Mouse (Mus musculus): ENCODE measurements around the gene Fam221a. TPM values are rescaled to one million over a fixed set of nuclear protein-coding genes. Genes with fewer than 3 reads are reported as not detected.

Fam221a gene
- total and polyA plus RNA-seq, 3 experiments, result 0.08 TPM; not detected in 2

DNA sequence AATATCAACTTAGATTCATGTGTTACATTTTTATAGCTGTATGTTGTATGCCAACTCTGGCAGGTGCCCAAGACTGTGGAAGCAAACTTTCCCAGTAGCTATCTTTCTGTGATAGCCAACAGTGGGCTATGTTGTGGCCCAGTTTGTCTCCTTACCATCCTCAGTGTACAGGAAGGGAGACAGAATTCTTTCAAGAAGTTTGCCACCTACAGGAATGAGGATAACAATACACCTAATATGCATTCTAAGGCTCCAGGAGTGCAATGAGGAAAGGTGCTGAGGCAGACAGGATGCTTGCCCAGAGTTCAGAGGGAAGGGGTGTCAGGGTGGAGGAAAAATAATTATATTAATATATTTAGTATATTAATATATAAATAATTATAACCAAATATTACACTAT is 7.1 kb upstream of the Fam221a start:
- DNase-seq (ENCODE audit: low read depth, low spot score), result peak; percentile 9
- no peak overlapping the region for H3K27ac ChIP-seq (ENCODE audit: control insufficient read depth, low read depth, low read length)
- H3K36me3 ChIP-seq (ENCODE audit: control insufficient read depth in 1 of 2, insufficient read depth in 2 of 2, low read length in 2 of 2), result no peaks in the 10 kb centered on the region
- no peaks in the 10 kb centered on the region for H3K79me2 ChIP-seq (ENCODE audit: control insufficient read depth, insufficient read depth, low read length, poor library complexity)
- TF ChIP-seq TCF12 (IDR thresholded peaks at IDR 0.05; ENCODE audit: low read depth, low read length), result no peak
- TF ChIP-seq ZMIZ1 (IDR thresholded peaks at IDR 0.05; ENCODE audit: low read depth, low read length), result no peak
- TF ChIP-seq USF1 (IDR thresholded peaks at IDR 0.05; ENCODE audit: low read depth, low read length), result no peak
- TF ChIP-seq BHLHE40 (IDR thresholded peaks at IDR 0.05; ENCODE audit: borderline replicate concordance, low read depth, low read length), result no peak
- no peak for TF ChIP-seq MYC (IDR thresholded peaks at IDR 0.05; ENCODE audit: low read depth, low read length)
- TF ChIP-seq CTCF (IDR thresholded peaks at IDR 0.05 in 2 of 3, conservative IDR thresholded peaks at IDR 0.05 in 1 of 3; ENCODE audit: control insufficient read depth in 1 of 3, insufficient read depth in 1 of 3, low read depth in 2 of 3, low read length in 3 of 3, poor library complexity in 1 of 3, severe bottlenecking in 1 of 3), result peak in 1 of 3 experiments; percentile 29; a peak in 2 of 6 replicates
- 0 out of 2 replicates have a peak, but pooled peaks have one; percentile 14 for TF ChIP-seq SMC3 (IDR thresholded peaks at IDR 0.05; ENCODE audit: low read depth, low read length)
- H3K9ac ChIP-seq (ENCODE audit: control insufficient read depth, low read depth, low read length, poor library complexity, severe bottlenecking), result no peak overlapping the region
- no peak overlapping the region for H3K4me3 ChIP-seq (ENCODE audit: control insufficient read depth in 1 of 2, insufficient read depth in 1 of 2, low read depth in 2 of 2, low read length in 2 of 2)
- no peaks in the 10 kb centered on the region; a peak in 1 of 4 replicates for H3K27me3 ChIP-seq (ENCODE audit: control insufficient read depth in 1 of 2, insufficient read depth in 2 of 2, low read length in 2 of 2)
- H3K4me1 ChIP-seq (ENCODE audit: control insufficient read depth in 1 of 2, insufficient read depth in 2 of 2, low read length in 2 of 2), result no peaks in the 10 kb centered on the region
- H3K9me3 ChIP-seq (replicated peaks; ENCODE audit: insufficient read depth, low read length), result no peaks in the 10 kb centered on the region

DNA sequence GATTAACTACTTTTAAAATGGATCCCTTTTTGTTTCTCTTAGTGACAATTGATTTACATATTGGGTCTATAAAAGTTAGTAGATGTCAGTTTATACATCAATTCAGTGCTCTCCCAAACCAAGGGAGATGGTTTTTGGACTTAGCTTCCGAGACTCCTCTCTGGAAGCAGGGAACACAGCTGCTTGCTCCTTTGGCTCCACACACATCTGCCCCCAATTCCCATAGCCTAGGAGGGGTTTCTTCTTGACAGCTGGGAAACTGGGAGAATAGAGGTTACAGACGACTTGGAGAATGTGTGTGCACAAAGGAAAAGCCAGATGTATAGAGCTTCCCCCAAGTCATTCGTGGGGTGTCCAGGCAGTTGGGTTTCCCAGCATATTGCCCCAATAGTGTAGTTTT is 673 bp downstream of the Fam221a start:
- no peaks in the 10 kb centered on the region; a peak in 1 of 4 replicates for H3K4me1 ChIP-seq (ENCODE audit: control insufficient read depth in 1 of 2, insufficient read depth in 2 of 2, low read length in 2 of 2)
- no peak for DNase-seq (ENCODE audit: low read depth, low spot score)
- TF ChIP-seq ZC3H11A (IDR thresholded peaks at IDR 0.05; ENCODE audit: low read depth, low read length) (no peak), RCOR1 (IDR thresholded peaks at IDR 0.05; ENCODE audit: low read depth, low read length) (no peak), KAT2A (conservative IDR thresholded peaks at IDR 0.05; ENCODE audit: low read depth, low read length) (no peak), POLR2A (IDR thresholded peaks at IDR 0.05; ENCODE audit: control insufficient read depth in 1 of 2, insufficient read depth in 1 of 2, low read depth in 1 of 2, low read length in 2 of 2, poor library complexity in 1 of 2) (no peak), ZKSCAN1 (IDR thresholded peaks at IDR 0.05; ENCODE audit: low read depth, low read length) (no peak), ZNF384 (IDR thresholded peaks at IDR 0.05; ENCODE audit: low read depth, low read length) (no peak), HCFC1 (IDR thresholded peaks at IDR 0.05; ENCODE audit: low read depth, low read length) (no peak), SIN3A (IDR thresholded peaks at IDR 0.05; ENCODE audit: low read length) (no peak), NELFE (IDR thresholded peaks at IDR 0.05; ENCODE audit: low read depth, low read length) (no peak), BHLHE40 (IDR thresholded peaks at IDR 0.05; ENCODE audit: borderline replicate concordance, low read depth, low read length) (no peak), CHD2 (IDR thresholded peaks at IDR 0.05; ENCODE audit: low read length) (no peak), MEF2A (IDR thresholded peaks at IDR 0.05; ENCODE audit: extremely low read depth, insufficient replicate concordance, low read depth, low read length, poor library complexity, severe bottlenecking) (no peak), USF2 (IDR thresholded peaks at IDR 0.05; ENCODE audit: borderline replicate concordance in 1 of 2, insufficient read depth in 1 of 2, low read depth in 1 of 2, low read length in 2 of 2) (no peak), GABPA (IDR thresholded peaks at IDR 0.05; ENCODE audit: low read depth, low read length) (no peak), ETS1 (IDR thresholded peaks at IDR 0.05; ENCODE audit: low read depth, low read length) (no peak), CTCF (IDR thresholded peaks at IDR 0.05 in 2 of 3, conservative IDR thresholded peaks at IDR 0.05 in 1 of 3; ENCODE audit: control insufficient read depth in 1 of 3, insufficient read depth in 1 of 3, low read depth in 2 of 3, low read length in 3 of 3, poor library complexity in 1 of 3, severe bottlenecking in 1 of 3) (no peak), POLR2AphosphoS5 (IDR thresholded peaks at IDR 0.05; ENCODE audit: borderline replicate concordance, low read depth, low read length) (no peak), GATA1 (IDR thresholded peaks at IDR 0.05; ENCODE audit: low read depth, low read length) (no peak), E2F4 (IDR thresholded peaks at IDR 0.05; ENCODE audit: borderline replicate concordance, low read depth, low read length) (no peak)
- H3K36me3 ChIP-seq (ENCODE audit: control insufficient read depth in 1 of 2, insufficient read depth in 2 of 2, low read length in 2 of 2), result no peaks in the 10 kb centered on the region; a peak in 1 of 4 replicates
- no peaks in the 10 kb centered on the region for H3K27me3 ChIP-seq (ENCODE audit: control insufficient read depth in 1 of 2, insufficient read depth in 2 of 2, low read length in 2 of 2)
- no peaks in the 10 kb centered on the region for H3K79me2 ChIP-seq (ENCODE audit: control insufficient read depth, insufficient read depth, low read length, poor library complexity)
- H3K27ac ChIP-seq (ENCODE audit: control insufficient read depth, low read depth, low read length), result no peak overlapping the region
- no peaks in the 10 kb centered on the region for H3K9me3 ChIP-seq (replicated peaks; ENCODE audit: insufficient read depth, low read length)
- no peak overlapping the region for H3K4me3 ChIP-seq (ENCODE audit: control insufficient read depth in 1 of 2, insufficient read depth in 1 of 2, low read depth in 2 of 2, low read length in 2 of 2)
- no peak overlapping the region for H3K9ac ChIP-seq (ENCODE audit: control insufficient read depth, low read depth, low read length, poor library complexity, severe bottlenecking)
